Mouse (Mus musculus) bone marrow, adult 2 months (tissue): ENCODE measurements around the gene Tub.

Source experiments
- CTCF ChIP-seq: fragments of 200-500 bp; IDR thresholded peaks from 2 replicates; pipeline ENCODE4 v1.5.1; 2011; ENCODE audit warnings: low read length, control low read depth; ENCODE audit not compliant: control insufficient read depth, insufficient read depth
- POLR2A ChIP-seq: fragments of 200-500 bp; IDR thresholded peaks from 2 replicates; pipeline ENCODE4 v1.6.1; 2011; ENCODE audit warnings: low read depth, mild to moderate bottlenecking, control low read depth, low read length, borderline replicate concordance; ENCODE audit not compliant: control insufficient read depth

GRCm38 (mm10) chr7:109000315-109000954 is 50.3 kb downstream of the Tub start:
- TF ChIP-seq POLR2A (no peak), CTCF (no peak)
